Mouse (Mus musculus) cortical plate, adult 2 months (tissue): ENCODE measurements around the gene Gm5901. TPM values are rescaled to one million over a fixed set of nuclear protein-coding genes. Genes with fewer than 3 reads are reported as not detected.

ENCODE experiments used
- H3K27ac ChIP-seq: fragments of 200-500 bp; 2 replicates; pipeline ENCODE4 v1.5.1; 2012; ENCODE audit warnings: low read length, control low read depth, inconsistent platforms; ENCODE audit not compliant: insufficient read depth
- H3K4me1 ChIP-seq: fragments of 200-500 bp; 2 replicates; pipeline ENCODE4 v1.6.1; 2011; ENCODE audit warnings: low read length; ENCODE audit not compliant: control insufficient read depth, insufficient read depth
- H3K4me3 ChIP-seq: fragments of 200-500 bp; 2 replicates; pipeline ENCODE4 v1.5.1; 2011; ENCODE audit warnings: mild to moderate bottlenecking, low read length, control low read depth; ENCODE audit not compliant: insufficient read depth
- CTCF ChIP-seq: fragments of 200-500 bp; IDR thresholded peaks from 2 replicates; pipeline ENCODE4 v1.5.1; 2011; ENCODE audit warnings: mild to moderate bottlenecking, control low read depth, low read length; ENCODE audit not compliant: insufficient read depth; ENCODE audit errors: extremely low read depth
- POLR2A ChIP-seq: fragments of 200-500 bp; IDR thresholded peaks from 2 replicates; pipeline ENCODE4 v1.6.1; 2011; ENCODE audit warnings: mild to moderate bottlenecking, low read length, control low read depth; ENCODE audit not compliant: insufficient read depth; ENCODE audit errors: extremely low read depth
- polyA plus RNA-seq: library from polyadenylated mRNA; depleted of rRNA; stranded (reverse); fragments of >200 nt; gene quantifications from 2 replicates; pipeline ENCODE4 v1.2.3, GENCODE M21; 2012; rRNA removed

Gene Gm5901
- polyA plus RNA-seq, 1 experiment, result not detected

DNA sequence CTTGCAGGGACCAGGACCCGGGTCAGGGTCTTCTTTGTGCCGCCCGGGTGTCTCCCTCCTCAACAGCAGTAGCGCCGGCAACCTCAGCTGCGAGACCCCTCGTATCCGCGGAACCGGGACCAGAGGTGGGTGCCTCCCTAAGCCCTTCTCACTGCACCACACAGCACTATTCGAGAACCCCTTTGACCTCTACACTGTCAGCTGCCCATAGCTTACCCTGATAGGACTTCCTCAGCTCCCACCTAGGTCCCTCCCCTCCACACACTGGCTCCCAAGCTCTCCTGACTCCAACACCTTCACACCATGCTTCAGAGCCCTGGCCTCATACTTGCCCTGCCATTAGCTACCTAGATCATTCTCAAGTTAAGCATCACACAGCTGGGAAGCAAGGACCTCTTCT, 51.2 kb downstream of the Gm5901 start:
- Histone ChIP-seq H3K4me3 (peak overlapping the region; percentile 88), H3K4me1 (peaks cover 5% of the 10 kb centered on the region), H3K27ac (peak overlapping the region; percentile 87)
- TF ChIP-seq CTCF, result no peak
- TF ChIP-seq POLR2A, result no peak

Other genes starting within 250 kb of the Gm5901 start
- not detected in 2 replicates for gene Olfr683, start 228.0 kb upstream of the Gm5901 start, polyA plus RNA-seq
- not detected in 2 replicates for gene Olfr684, start 211.4 kb upstream of the Gm5901 start, polyA plus RNA-seq
- not detected in 2 replicates for gene Olfr685, start 189.0 kb upstream of the Gm5901 start, polyA plus RNA-seq
- 0.13 TPM in 1 of 2 replicates, not detected in the other for gene Olfr686, start 167.6 kb upstream of the Gm5901 start, polyA plus RNA-seq
- gene Olfr688, start 86.9 kb upstream of the Gm5901 start, polyA plus RNA-seq, result not detected in 2 replicates
- gene Olfr689, start 63.9 kb upstream of the Gm5901 start, polyA plus RNA-seq, result not detected in 2 replicates
- gene Olfr690, start 40.9 kb upstream of the Gm5901 start, polyA plus RNA-seq, result 0.77 and 0.78 TPM in 2 replicates
- gene Olfr691, start 32.8 kb upstream of the Gm5901 start, polyA plus RNA-seq, result 0.72 and 0.88 TPM in 2 replicates
- not detected in 2 replicates for gene Olfr692, start 6.8 kb upstream of the Gm5901 start, polyA plus RNA-seq
- gene Fam160a2, start 25.0 kb downstream of the Gm5901 start, polyA plus RNA-seq, result 48.8 and 50.2 TPM in 2 replicates
- gene Cnga4, start 29.5 kb downstream of the Gm5901 start, polyA plus RNA-seq, result 1.8 and 2.3 TPM in 2 replicates
- 99.5 and 100 TPM in 2 replicates for gene Cckbr, start 50.7 kb downstream of the Gm5901 start, polyA plus RNA-seq
- 30.9 and 32.1 TPM in 2 replicates for gene Cavin3, start 107.3 kb downstream of the Gm5901 start, polyA plus RNA-seq
- 93.2 and 93.3 TPM in 2 replicates for gene Smpd1, start 179.3 kb downstream of the Gm5901 start, polyA plus RNA-seq
- gene Apbb1, start 206.6 kb downstream of the Gm5901 start, polyA plus RNA-seq, result 564 and 565 TPM in 2 replicates
- 0.93 and 0.94 TPM in 2 replicates for gene Hpx, start 225.1 kb downstream of the Gm5901 start, polyA plus RNA-seq